Mouse (Mus musculus) liver, embryonic 14.5 days (tissue): ENCODE data around the gene Gng7.

Source experiments
- CTCF ChIP-seq: IDR thresholded peaks from 2 replicates; pipeline ENCODE4 v1.5.1; 2016; ENCODE audit warnings: antibody characterized with exemption, low read depth, control low read depth
- EP300 ChIP-seq: IDR thresholded peaks from 2 replicates; pipeline ENCODE4 v1.6.1; 2016; ENCODE audit warnings: antibody characterized with exemption, low read depth

- TF ChIP-seq CTCF (no peak), EP300 (no peak)
These were observed 36.4 kb upstream of the Gng7 start for GRCm38 (mm10) chr10:81051133-81051532.
